Mouse (Mus musculus): ENCODE data around the gene Prr22. TPM values are rescaled to one million over a fixed set of nuclear protein-coding genes. Genes with fewer than 3 reads are reported as not detected.

The Prr22 gene
- polyA plus RNA-seq (2014; fragmentation: Nextera tagmentation; extraction: Ambion mirVana) = 0.53 and 0.70 TPM in 2 replicates

DNA sequence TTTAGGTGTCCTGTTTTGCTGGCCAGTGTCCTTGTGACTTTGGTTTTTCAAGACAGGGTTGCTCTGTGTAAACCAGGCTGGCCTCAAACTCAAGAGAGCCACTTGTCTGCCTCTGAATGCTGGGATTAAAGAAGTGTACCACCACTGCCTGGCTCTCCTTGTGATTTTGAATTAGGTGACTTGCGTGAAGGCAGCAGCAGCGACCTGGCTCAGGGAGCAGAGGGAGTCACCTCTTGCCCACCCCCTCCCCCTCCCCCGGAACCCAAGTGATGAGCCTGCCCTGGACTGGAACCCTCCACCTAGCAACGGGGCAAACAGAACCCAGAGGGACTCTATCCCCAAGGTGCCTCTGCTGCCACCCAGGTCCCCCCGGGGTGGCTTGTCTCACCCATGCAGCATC is at the start of gene Prr22:
Gene Prr22, plus strand, starts transcription at position 301 of the 400 bp plus-strand sequence.
- no peak within 1 kb of the TSS for H3K4me3 ChIP-seq (ENCODE audit: low read depth, low read length)
- no peak within 1 kb of the TSS for H3K9ac ChIP-seq (replicated peaks; ENCODE audit: low read depth, low read length)
- no peak for ATAC-seq (ENCODE audit: low read depth)
- 89% methylated on average over 5 of the region's 5 CpGs for WGBS
- peaks cover 35% of the 10 kb centered on the region for H3K36me3 ChIP-seq (ENCODE audit: control insufficient read depth, insufficient read depth, low read length)
- H3K4me1 ChIP-seq (ENCODE audit: control insufficient read depth, insufficient read depth, low read length) = peaks cover 4% of the 10 kb centered on the region; the same call in 1 of the 2 replicates
- no peaks in the 10 kb centered on the region for H3K9me3 ChIP-seq (ENCODE audit: control insufficient read depth, low read length)
- H3K4me2 ChIP-seq (ENCODE audit: low read depth, low read length) = no peak within 1 kb of the TSS
- no peak within 1 kb of the TSS for H3K27ac ChIP-seq (ENCODE audit: low read depth, low read length)
- no peaks in the 10 kb centered on the region for H3K27me3 ChIP-seq (ENCODE audit: control insufficient read depth, insufficient read depth, low read length)

DNA sequence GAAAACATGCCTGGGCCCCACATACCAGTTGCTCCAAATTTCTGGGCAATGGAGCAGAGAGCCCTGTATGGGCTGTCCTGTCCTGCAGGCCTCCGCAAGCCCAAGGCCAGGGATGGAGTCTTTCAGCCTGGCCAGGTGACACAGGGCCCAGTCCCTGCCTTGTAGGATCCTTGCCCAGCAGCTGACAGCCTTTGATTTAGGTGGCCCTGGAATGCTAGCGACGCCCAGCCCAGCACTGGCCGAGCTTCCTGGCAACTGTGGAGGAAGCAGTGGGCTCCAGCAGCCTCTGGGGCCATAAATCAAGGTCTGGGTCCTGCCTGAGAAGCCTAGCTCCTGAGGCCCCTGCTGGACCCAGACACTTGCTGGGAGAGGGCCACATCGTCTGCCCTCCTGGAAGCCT is 47.6 kb upstream of the Prr22 start:
- WGBS = 44% methylated on average over 5 of the region's 5 CpGs
- Histone ChIP-seq H3K9me3 (ENCODE audit: control insufficient read depth, low read length) (no peaks in the 10 kb centered on the region), H3K4me1 (ENCODE audit: control insufficient read depth, insufficient read depth, low read length) (peaks cover 12% of the 10 kb centered on the region), H3K27me3 (ENCODE audit: control insufficient read depth, insufficient read depth, low read length) (no peaks in the 10 kb centered on the region), H3K4me2 (ENCODE audit: low read depth, low read length) (no peak overlapping the region), H3K27ac (ENCODE audit: low read depth, low read length) (no peak overlapping the region), H3K4me3 (ENCODE audit: low read depth, low read length) (no peak overlapping the region), H3K36me3 (ENCODE audit: control insufficient read depth, insufficient read depth, low read length) (peaks cover 16% of the 10 kb centered on the region), H3K9ac (replicated peaks; ENCODE audit: low read depth, low read length) (0 out of 2 replicates have a peak overlapping the region, but pooled peaks have one; percentile 8)
- ATAC-seq (ENCODE audit: low read depth) = no peak

DNA sequence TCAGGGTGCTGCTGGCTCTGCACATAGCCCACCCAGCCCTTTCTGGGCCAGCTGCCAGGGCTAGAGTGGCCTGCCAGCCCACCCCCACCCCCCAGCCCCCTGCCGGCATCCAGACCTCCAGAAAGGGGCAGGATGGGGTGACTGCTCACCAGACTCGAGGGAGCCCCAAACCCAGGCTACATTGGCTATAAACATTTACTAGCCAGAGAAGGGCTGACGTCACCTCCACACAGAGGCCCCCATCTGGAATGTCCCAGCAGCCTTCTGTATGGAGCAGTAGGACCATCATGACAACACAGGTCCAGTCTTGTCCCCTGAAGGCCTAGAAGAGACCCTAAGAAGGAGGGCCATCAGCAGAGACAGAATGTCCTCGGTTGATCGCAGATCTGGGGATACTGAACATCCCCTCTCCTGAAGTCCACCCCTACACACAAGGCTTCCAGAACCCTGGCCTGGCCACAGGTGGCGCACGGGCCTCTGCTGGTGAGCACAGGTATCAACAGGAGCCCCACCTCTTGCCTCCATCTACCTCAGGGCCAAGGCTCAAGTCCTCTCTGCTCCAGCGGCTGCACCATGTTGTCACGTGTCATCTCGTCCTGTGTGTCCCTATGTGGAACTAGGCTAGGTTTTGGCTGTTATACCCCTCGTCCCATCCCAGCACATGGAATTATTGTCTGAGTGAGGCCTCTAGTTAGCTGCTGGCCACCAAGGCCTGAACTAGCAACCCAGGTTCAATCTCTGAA is 46.5 kb upstream of the Prr22 start:
- Histone ChIP-seq H3K36me3 (ENCODE audit: control insufficient read depth, insufficient read depth, low read length) (peaks cover 16% of the 10 kb centered on the region), H3K9ac (replicated peaks; ENCODE audit: low read depth, low read length) (no peak overlapping the region), H3K4me1 (ENCODE audit: control insufficient read depth, insufficient read depth, low read length) (peaks cover 8% of the 10 kb centered on the region), H3K4me2 (ENCODE audit: low read depth, low read length) (no peak overlapping the region), H3K27me3 (ENCODE audit: control insufficient read depth, insufficient read depth, low read length) (no peaks in the 10 kb centered on the region), H3K9me3 (ENCODE audit: control insufficient read depth, low read length) (no peaks in the 10 kb centered on the region), H3K27ac (ENCODE audit: low read depth, low read length) (no peak overlapping the region), H3K4me3 (ENCODE audit: low read depth, low read length) (no peak overlapping the region)
- ATAC-seq (ENCODE audit: low read depth) = no peak
- WGBS = 87% methylated on average over 11 of the region's 11 CpGs

DNA sequence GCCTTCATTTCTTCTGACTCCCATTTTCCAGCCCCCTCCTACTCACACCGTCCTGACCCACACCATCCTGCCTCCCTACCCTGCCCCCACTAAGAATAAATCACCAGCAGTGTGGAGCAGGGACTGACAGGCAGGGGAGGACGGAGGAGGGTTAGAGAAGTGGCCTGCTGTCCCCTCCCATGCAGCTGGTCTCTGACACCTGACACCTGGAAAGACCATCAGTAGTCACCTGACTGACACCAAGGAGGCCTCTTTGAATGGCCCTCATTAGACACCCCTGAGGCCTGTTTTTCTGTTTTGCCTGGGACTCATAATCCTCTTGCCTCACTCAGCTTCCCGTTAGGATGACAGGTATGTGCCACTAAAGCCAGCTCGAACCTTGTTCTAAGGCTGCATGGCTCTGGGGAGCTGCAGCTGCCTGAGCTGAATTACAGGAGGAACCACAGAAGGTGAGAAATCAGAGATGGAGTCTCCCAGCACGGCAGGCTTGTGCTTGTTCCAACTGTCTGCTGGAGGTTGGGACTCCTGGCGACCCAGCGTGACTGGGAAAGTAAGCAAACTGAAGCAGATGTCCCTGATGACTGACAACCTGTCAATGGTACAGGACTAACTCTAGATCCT is 42.9 kb upstream of the Prr22 start:
- Histone ChIP-seq H3K36me3 (ENCODE audit: control insufficient read depth, insufficient read depth, low read length) (peaks cover 9% of the 10 kb centered on the region), H3K4me2 (ENCODE audit: low read depth, low read length) (no peak overlapping the region), H3K27me3 (ENCODE audit: control insufficient read depth, insufficient read depth, low read length) (no peaks in the 10 kb centered on the region), H3K4me1 (ENCODE audit: control insufficient read depth, insufficient read depth, low read length) (no peaks in the 10 kb centered on the region), H3K9me3 (ENCODE audit: control insufficient read depth, low read length) (no peaks in the 10 kb centered on the region), H3K27ac (ENCODE audit: low read depth, low read length) (no peak overlapping the region), H3K4me3 (ENCODE audit: low read depth, low read length) (no peak overlapping the region), H3K9ac (replicated peaks; ENCODE audit: low read depth, low read length) (no peak overlapping the region)
- WGBS = 13% methylated on average over 7 of the region's 7 CpGs
- no peak for ATAC-seq (ENCODE audit: low read depth)

DNA sequence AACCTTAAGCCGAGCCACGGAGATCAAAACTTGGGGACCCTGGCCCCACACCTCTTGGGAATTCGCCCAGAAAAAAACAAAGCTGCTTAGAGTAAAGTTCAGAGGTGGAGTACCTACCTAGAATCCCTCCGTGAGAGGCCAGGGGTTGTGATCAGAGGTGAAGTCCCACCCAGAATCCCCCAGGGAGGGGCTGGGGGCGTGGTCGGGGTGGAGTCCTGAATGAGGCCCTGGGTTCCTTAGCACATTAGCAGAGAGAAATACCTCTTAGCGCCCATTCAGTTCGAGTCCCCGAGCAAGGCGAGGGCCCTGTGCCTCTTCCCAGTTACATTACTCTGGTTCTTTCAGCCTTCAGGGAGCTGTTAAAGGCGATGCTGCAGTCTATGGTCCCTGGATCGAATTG is 42.4 kb upstream of the Prr22 start:
- 10% methylated on average over 12 of the region's 12 CpGs for WGBS
- no peak for ATAC-seq (ENCODE audit: low read depth)
- Histone ChIP-seq H3K27ac (ENCODE audit: low read depth, low read length) (no peak overlapping the region), H3K9ac (replicated peaks; ENCODE audit: low read depth, low read length) (no peak overlapping the region), H3K9me3 (ENCODE audit: control insufficient read depth, low read length) (no peaks in the 10 kb centered on the region), H3K4me1 (ENCODE audit: control insufficient read depth, insufficient read depth, low read length) (no peaks in the 10 kb centered on the region), H3K4me2 (ENCODE audit: low read depth, low read length) (no peak overlapping the region), H3K4me3 (ENCODE audit: low read depth, low read length) (no peak overlapping the region), H3K27me3 (ENCODE audit: control insufficient read depth, insufficient read depth, low read length) (no peaks in the 10 kb centered on the region), H3K36me3 (ENCODE audit: control insufficient read depth, insufficient read depth, low read length) (peaks cover 6% of the 10 kb centered on the region; the same call in 1 of the 2 replicates)

DNA sequence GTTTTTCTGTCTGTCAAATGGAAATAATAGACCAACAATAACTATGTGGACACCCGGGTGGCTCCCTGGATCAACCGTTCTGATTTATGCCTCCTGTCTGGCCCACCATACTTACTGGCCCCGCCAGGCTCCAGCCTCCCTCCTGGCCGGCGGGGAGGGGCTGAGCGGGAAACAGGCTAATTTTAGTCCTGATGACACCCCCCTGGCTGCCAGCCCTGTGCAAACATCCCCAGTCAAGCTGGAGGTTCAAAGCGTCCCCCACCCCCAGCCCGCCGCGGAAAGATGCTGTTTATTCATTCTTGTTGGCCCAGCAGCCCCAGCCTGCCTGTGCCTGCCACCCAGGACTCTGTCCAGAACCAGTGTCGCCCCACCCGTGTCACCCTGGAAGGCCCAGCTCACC is 41.9 kb upstream of the Prr22 start:
- H3K36me3 ChIP-seq (ENCODE audit: control insufficient read depth, insufficient read depth, low read length) = peaks cover 1% of the 10 kb centered on the region; the same call in 1 of the 2 replicates
- H3K4me2 ChIP-seq (ENCODE audit: low read depth, low read length) = no peak overlapping the region
- no peaks in the 10 kb centered on the region for H3K9me3 ChIP-seq (ENCODE audit: control insufficient read depth, low read length)
- no peak overlapping the region for H3K9ac ChIP-seq (replicated peaks; ENCODE audit: low read depth, low read length)
- no peak for ATAC-seq (ENCODE audit: low read depth)
- H3K4me1 ChIP-seq (ENCODE audit: control insufficient read depth, insufficient read depth, low read length) = no peaks in the 10 kb centered on the region
- no peak overlapping the region for H3K4me3 ChIP-seq (ENCODE audit: low read depth, low read length)
- 29% methylated on average over 12 of the region's 12 CpGs for WGBS
- H3K27me3 ChIP-seq (ENCODE audit: control insufficient read depth, insufficient read depth, low read length) = no peaks in the 10 kb centered on the region
- no peak overlapping the region for H3K27ac ChIP-seq (ENCODE audit: low read depth, low read length)

DNA sequence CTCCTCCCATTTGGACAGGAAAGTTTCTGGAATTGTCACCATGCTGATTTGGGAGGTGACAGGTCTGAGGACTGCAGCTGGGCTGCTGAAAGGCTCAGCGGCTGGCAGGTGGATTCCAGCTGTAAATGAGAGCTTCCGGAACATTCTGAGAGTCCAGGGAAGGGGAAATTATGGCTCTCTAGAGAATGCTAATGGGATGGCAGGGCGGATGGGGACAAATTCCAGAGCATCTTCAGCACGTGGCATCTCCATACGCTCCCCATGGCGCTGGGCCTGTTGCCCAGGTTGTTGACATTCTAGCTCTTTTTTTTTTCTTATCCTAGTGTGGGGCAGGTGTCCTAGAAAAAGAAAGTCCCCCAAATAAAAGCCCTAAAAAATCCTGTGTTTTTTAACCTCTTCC is 40.9 kb upstream of the Prr22 start:
- H3K4me3 ChIP-seq (ENCODE audit: low read depth, low read length) = no peak overlapping the region
- no peaks in the 10 kb centered on the region; the same call in 1 of the 2 replicates for H3K36me3 ChIP-seq (ENCODE audit: control insufficient read depth, insufficient read depth, low read length)
- no peak overlapping the region for H3K4me2 ChIP-seq (ENCODE audit: low read depth, low read length)
- 28% methylated on average over 6 of the region's 6 CpGs for WGBS
- ATAC-seq (ENCODE audit: low read depth) = no peak
- H3K9ac ChIP-seq (replicated peaks; ENCODE audit: low read depth, low read length) = no peak overlapping the region
- H3K27me3 ChIP-seq (ENCODE audit: control insufficient read depth, insufficient read depth, low read length) = no peaks in the 10 kb centered on the region
- H3K9me3 ChIP-seq (ENCODE audit: control insufficient read depth, low read length) = no peaks in the 10 kb centered on the region
- no peaks in the 10 kb centered on the region for H3K4me1 ChIP-seq (ENCODE audit: control insufficient read depth, insufficient read depth, low read length)
- H3K27ac ChIP-seq (ENCODE audit: low read depth, low read length) = no peak overlapping the region

DNA sequence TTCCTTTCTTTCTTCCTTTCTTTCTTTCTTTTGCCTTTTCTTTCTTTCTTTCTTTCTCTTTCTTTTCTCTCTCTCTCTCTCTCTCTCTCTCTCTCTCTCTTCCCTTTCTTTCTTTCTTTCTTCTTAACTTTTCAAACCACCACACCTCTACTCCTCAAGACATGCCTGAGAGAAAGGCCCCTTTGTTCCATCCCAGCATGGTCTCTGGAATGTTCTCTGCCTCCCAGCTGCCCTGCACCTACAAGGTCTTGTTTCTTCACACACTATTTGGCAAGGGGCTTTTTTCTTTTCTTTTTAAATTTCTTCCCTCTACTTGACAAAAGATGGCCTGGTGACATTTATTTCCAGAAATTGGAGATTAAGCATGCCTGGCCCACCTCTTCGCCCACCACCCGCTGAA is 40.4 kb upstream of the Prr22 start:
- Histone ChIP-seq H3K9ac (replicated peaks; ENCODE audit: low read depth, low read length) (no peak overlapping the region), H3K36me3 (ENCODE audit: control insufficient read depth, insufficient read depth, low read length) (no peaks in the 10 kb centered on the region; the same call in 1 of the 2 replicates), H3K4me3 (ENCODE audit: low read depth, low read length) (no peak overlapping the region), H3K4me1 (ENCODE audit: control insufficient read depth, insufficient read depth, low read length) (no peaks in the 10 kb centered on the region), H3K27me3 (ENCODE audit: control insufficient read depth, insufficient read depth, low read length) (no peaks in the 10 kb centered on the region), H3K27ac (ENCODE audit: low read depth, low read length) (no peak overlapping the region), H3K4me2 (ENCODE audit: low read depth, low read length) (no peak overlapping the region), H3K9me3 (ENCODE audit: control insufficient read depth, low read length) (no peaks in the 10 kb centered on the region)
- whole genome bisulfite sequencing = 58% methylated on average over 2 of the region's 2 CpGs
- ATAC-seq (ENCODE audit: low read depth) = no peak

DNA sequence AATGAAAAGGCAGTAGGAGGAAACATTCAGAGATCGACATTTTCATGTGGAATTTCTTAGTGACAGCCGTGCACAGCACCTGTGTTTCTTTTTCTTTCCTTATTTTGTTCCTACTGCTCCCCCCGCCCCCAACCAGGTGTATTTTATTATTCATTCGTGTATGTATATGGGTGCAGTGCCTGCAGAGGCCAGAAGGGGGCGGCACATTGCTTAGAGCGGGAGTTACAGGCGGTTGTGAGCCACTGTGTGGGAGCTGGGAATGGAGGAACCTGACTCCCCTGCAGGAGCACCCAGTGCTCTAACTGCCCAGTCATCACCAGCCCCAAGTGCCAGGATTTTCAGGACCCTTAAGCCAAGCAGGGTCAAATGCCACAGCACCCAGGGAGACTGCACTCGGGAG is 33.5 kb upstream of the Prr22 start:
- no peak overlapping the region for H3K27ac ChIP-seq (ENCODE audit: low read depth, low read length)
- no peaks in the 10 kb centered on the region for H3K27me3 ChIP-seq (ENCODE audit: control insufficient read depth, insufficient read depth, low read length)
- H3K36me3 ChIP-seq (ENCODE audit: control insufficient read depth, insufficient read depth, low read length) = no peaks in the 10 kb centered on the region
- no peak overlapping the region for H3K4me2 ChIP-seq (ENCODE audit: low read depth, low read length)
- H3K9me3 ChIP-seq (ENCODE audit: control insufficient read depth, low read length) = no peaks in the 10 kb centered on the region
- 48% methylated on average over 8 of the region's 8 CpGs for WGBS
- H3K4me1 ChIP-seq (ENCODE audit: control insufficient read depth, insufficient read depth, low read length) = no peaks in the 10 kb centered on the region
- no peak overlapping the region for H3K9ac ChIP-seq (replicated peaks; ENCODE audit: low read depth, low read length)
- no peak for ATAC-seq (ENCODE audit: low read depth)
- H3K4me3 ChIP-seq (ENCODE audit: low read depth, low read length) = no peak overlapping the region

Measured in neural tube, embryonic 14.5 days (tissue).